Mouse (Mus musculus): ENCODE data around the gene Myo6.
"Not testable (repeated sequence)": the region's sequence is repeated elsewhere in the genome, so short reads cannot be mapped to it uniquely, and the experiment has no call there.

Gene Myo6

GRCm38 (mm10) chr9:80306853-80307252 is 142.0 kb downstream of the Myo6 start:
- DNase-seq, result no peak

- no peak for DNase-seq
These were observed 142.8 kb downstream of the Myo6 start for GRCm38 (mm10) chr9:80307629-80308028.

- DNase-seq, result no peak
These were observed 148.8 kb downstream of the Myo6 start for GRCm38 (mm10) chr9:80313610-80314009.

- DNase-seq, result no peak
These were observed 151.1 kb downstream of the Myo6 start for GRCm38 (mm10) chr9:80315922-80316321.

GRCm38 (mm10) chr9:80318027-80318426 is 153.2 kb downstream of the Myo6 start:
- DNase-seq, result no peak

- not testable (repeated sequence) for DNase-seq
These were observed 156.4 kb downstream of the Myo6 start for GRCm38 (mm10) chr9:80321051-80321887.

- DNase-seq, result peak; percentile 18 to 19
These were observed 167.3 kb downstream of the Myo6 start for GRCm38 (mm10) chr9:80332153-80332552.

- no peak for DNase-seq
These were observed 168.6 kb downstream of the Myo6 start for GRCm38 (mm10) chr9:80333466-80333865.

GRCm38 (mm10) chr9:80333998-80334605 is 169.3 kb downstream of the Myo6 start:
- DNase-seq, result peak; percentile 32 to 38

- DNase-seq, result no peak
These were observed 171.0 kb downstream of the Myo6 start for GRCm38 (mm10) chr9:80335660-80336357.

- no peak for DNase-seq
These were observed 173.2 kb downstream of the Myo6 start for GRCm38 (mm10) chr9:80338026-80338425.

- no peak for DNase-seq
These were observed 176.1 kb downstream of the Myo6 start for GRCm38 (mm10) chr9:80340927-80341326.

- no peak for DNase-seq
These were observed 176.9 kb downstream of the Myo6 start for GRCm38 (mm10) chr9:80341756-80342155.

- no peak for DNase-seq
These were observed 177.7 kb downstream of the Myo6 start for GRCm38 (mm10) chr9:80342520-80342919.

- no peak for DNase-seq
These were observed 179.7 kb downstream of the Myo6 start for GRCm38 (mm10) chr9:80344451-80345000.

- DNase-seq, result no peak
These were observed 186.5 kb downstream of the Myo6 start for GRCm38 (mm10) chr9:80351295-80351677.

- DNase-seq, result no peak
These were observed 187.0 kb downstream of the Myo6 start for GRCm38 (mm10) chr9:80351678-80352331.

GRCm38 (mm10) chr9:80360063-80360462 is 195.2 kb downstream of the Myo6 start:
- DNase-seq, result no peak

Measured in kidney, adult 8-10 months (tissue).